ENCODE assay signal across 7 mouse cellular contexts in the genomic region with DNA sequence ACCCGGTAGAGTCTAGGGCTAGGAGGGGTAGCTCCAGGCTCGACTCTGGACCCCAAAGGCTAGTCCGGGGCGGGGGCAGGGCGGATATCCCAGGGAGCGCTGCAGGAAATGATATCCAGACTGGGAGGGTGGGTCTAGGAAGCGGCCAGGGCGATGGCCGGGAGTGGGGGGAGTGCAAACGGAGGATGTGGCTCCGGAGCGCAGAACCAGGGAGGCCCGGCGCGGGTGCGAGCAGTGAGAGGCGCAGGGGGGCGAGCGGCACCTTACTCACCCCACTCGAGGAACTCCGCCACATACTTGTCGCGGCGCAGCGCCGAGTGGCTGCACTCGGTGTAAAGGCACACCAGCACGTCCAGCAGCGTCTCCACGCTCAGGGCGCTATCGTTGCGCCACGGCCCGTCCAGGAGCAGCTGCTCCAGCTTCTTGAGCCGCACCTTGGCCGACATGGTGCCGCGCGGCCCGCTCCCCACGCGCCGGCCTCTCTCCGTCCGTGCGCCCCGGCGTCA. TPM values are rescaled to one million over a fixed set of nuclear protein-coding genes. Genes with fewer than 3 reads are reported as not detected.
DNase-seq lines count a peak whose midpoint lies in the region; ATAC-seq and TF ChIP-seq lines count a peak whose summit lies in the region.

No protein-coding gene starts in this region.

- peak; percentile 56; the same call in 1 of the 2 replicates for TF ChIP-seq POLR2A in lung, adult 2 months (IDR thresholded peaks at IDR 0.05; ENCODE audit: borderline replicate concordance, extremely low read depth, low read depth, low read length)

- no peak for TF ChIP-seq CTCF in E14TG2a.4 (conservative IDR thresholded peaks at IDR 0.05; ENCODE audit: low read length)
- no peak for TF ChIP-seq CTCF in lung, adult 2 months (IDR thresholded peaks at IDR 0.05; ENCODE audit: insufficient read depth, low read length)

- peak; percentile 62 for DNase-seq in ZHBTc4 (ENCODE audit: low read depth, low spot score)
- peak; percentile 45 for DNase-seq in embryonic facial prominence, embryonic 11.5 days (ENCODE audit: low spot score)
- peak; percentile 77 to 86 for DNase-seq in heart, adult 9 months (ENCODE audit: low spot score in 2 of 2)
- DNase-seq in kidney, adult 9 months, result peak; percentile 70
- peak; percentile 66 for DNase-seq in lung, adult 2 months

- 0 out of 2 replicates have a peak, but pooled peaks have one; percentile 16 for ATAC-seq in embryonic facial prominence, embryonic 11.5 days (replicated peaks; ENCODE audit: insufficient number of reproducible peaks, low FRiP score, low TSS enrichment, low read depth)
- ATAC-seq in neural tube, embryonic 15.5 days (ENCODE audit: low FRiP score), result peak; percentile 23

- H3K4me3 ChIP-seq in E14TG2a.4 (replicated peaks; ENCODE audit: low read length), result peak overlapping the region; percentile 94
- peak overlapping the region; percentile 88 for H3K4me3 ChIP-seq in embryonic facial prominence, embryonic 11.5 days (ENCODE audit: low read depth, low read length)
- peak overlapping the region; percentile 68 for H3K4me3 ChIP-seq in lung, adult 2 months (replicated peaks; ENCODE audit: extremely low read depth, low read depth, low read length)
- H3K4me3 ChIP-seq in neural tube, embryonic 15.5 days (replicated peaks), result peak overlapping the region; percentile 78

- peak overlapping the region; percentile 92 for H3K4me2 ChIP-seq in embryonic facial prominence, embryonic 11.5 days (ENCODE audit: low read depth, low read length)
- peak overlapping the region; percentile 81 for H3K4me2 ChIP-seq in neural tube, embryonic 15.5 days

- H3K9ac ChIP-seq in embryonic facial prominence, embryonic 11.5 days (replicated peaks; ENCODE audit: low read length), result peak overlapping the region; percentile 79
- peak overlapping the region; percentile 96 for H3K9ac ChIP-seq in neural tube, embryonic 15.5 days (replicated peaks)

- peaks cover 15% of the 10 kb centered on the region for H3K27me3 ChIP-seq in E14TG2a.4 (ENCODE audit: insufficient read depth, low read length)
- H3K27me3 ChIP-seq in embryonic facial prominence, embryonic 11.5 days (ENCODE audit: control insufficient read depth, insufficient read depth, low read length), result no peaks in the 10 kb centered on the region
- H3K27me3 ChIP-seq in neural tube, embryonic 15.5 days (replicated peaks), result no peaks in the 10 kb centered on the region

- no peaks in the 10 kb centered on the region for H3K36me3 ChIP-seq in E14TG2a.4 (ENCODE audit: insufficient read depth, low read length)
- H3K36me3 ChIP-seq in embryonic facial prominence, embryonic 11.5 days (replicated peaks; ENCODE audit: control insufficient read depth, insufficient read depth, low read depth, low read length), result no peaks in the 10 kb centered on the region
- H3K36me3 ChIP-seq in neural tube, embryonic 15.5 days, result no peaks in the 10 kb centered on the region

- H3K27ac ChIP-seq in embryonic facial prominence, embryonic 11.5 days (replicated peaks; ENCODE audit: low read depth, low read length), result peak overlapping the region; percentile 78
- peak overlapping the region; percentile 95 for H3K27ac ChIP-seq in neural tube, embryonic 15.5 days (replicated peaks)

- H3K9me3 ChIP-seq in E14TG2a.4 (ENCODE audit: low read length), result no peaks in the 10 kb centered on the region
- no peaks in the 10 kb centered on the region for H3K9me3 ChIP-seq in embryonic facial prominence, embryonic 11.5 days (replicated peaks; ENCODE audit: control insufficient read depth, low read length)
- no peaks in the 10 kb centered on the region for H3K9me3 ChIP-seq in neural tube, embryonic 15.5 days (replicated peaks)

- under 1% methylated on average over 43 of the region's 49 CpGs for WGBS in embryonic facial prominence, embryonic 11.5 days
- 1% methylated on average over 47 of the region's 49 CpGs for WGBS in lung, adult 2 months
- under 1% methylated on average over 48 of the region's 49 CpGs for WGBS in neural tube, embryonic 15.5 days

- peaks cover 50% of the 10 kb centered on the region for H3K4me1 ChIP-seq in E14TG2a.4 (replicated peaks; ENCODE audit: low read depth, low read length)
- H3K4me1 ChIP-seq in embryonic facial prominence, embryonic 11.5 days (ENCODE audit: control insufficient read depth, insufficient read depth, low read length), result 0 out of 2 replicates have a peak, but pooled peaks cover 2% of the 10 kb centered on the region
- H3K4me1 ChIP-seq in lung, adult 2 months (ENCODE audit: control insufficient read depth, insufficient read depth, low read length), result peaks cover 14% of the 10 kb centered on the region
- peaks cover 37% of the 10 kb centered on the region for H3K4me1 ChIP-seq in neural tube, embryonic 15.5 days

RNA-seq across cellular contexts. Expression of a gene that starts 0.6 kb away (rescaled TPM):
- 19.9 and 24.5 TPM in 2 replicates for polyA plus RNA-seq in embryonic facial prominence, embryonic 11.5 days (2014; fragmentation: Nextera tagmentation; extraction: Ambion mirVana)
- 305 and 359 TPM in 2 replicates for polyA plus RNA-seq in lung, adult 2 months (2012; rRNA removed)
- polyA plus RNA-seq in neural tube, embryonic 15.5 days (2015; fragmentation: Nextera tagmentation; extraction: Ambion mirVana), result 30.2 and 33.7 TPM in 2 replicates

RNA-seq across cellular contexts. Expression of a gene that starts 29.7 kb away (rescaled TPM):
- polyA plus RNA-seq in embryonic facial prominence, embryonic 11.5 days (2014; fragmentation: Nextera tagmentation; extraction: Ambion mirVana), result 0.45 TPM in 1 of 2 replicates, not detected in the other
- not detected in 2 replicates for polyA plus RNA-seq in lung, adult 2 months (2012; rRNA removed)
- 1.4 and 2.8 TPM in 2 replicates for polyA plus RNA-seq in neural tube, embryonic 15.5 days (2015; fragmentation: Nextera tagmentation; extraction: Ambion mirVana)

RNA-seq across cellular contexts. Expression of a gene that starts 39.9 kb away (rescaled TPM):
- 6.3 and 7.3 TPM in 2 replicates for polyA plus RNA-seq in embryonic facial prominence, embryonic 11.5 days (2014; fragmentation: Nextera tagmentation; extraction: Ambion mirVana)
- 34.9 and 46.7 TPM in 2 replicates for polyA plus RNA-seq in lung, adult 2 months (2012; rRNA removed)
- polyA plus RNA-seq in neural tube, embryonic 15.5 days (2015; fragmentation: Nextera tagmentation; extraction: Ambion mirVana), result 1.9 and 11.8 TPM in 2 replicates

Comparison
In these comparisons a context has a peak if more than half of its experiments do, and no peak if none do; other contexts are left out.
1. Peak in every context shown above with its lines: DNase-seq, ATAC-seq, H3K4me3 ChIP-seq and H3K27ac ChIP-seq.